Mouse (Mus musculus): Measurements from ENCODE around the gene Lmna.

DNA sequence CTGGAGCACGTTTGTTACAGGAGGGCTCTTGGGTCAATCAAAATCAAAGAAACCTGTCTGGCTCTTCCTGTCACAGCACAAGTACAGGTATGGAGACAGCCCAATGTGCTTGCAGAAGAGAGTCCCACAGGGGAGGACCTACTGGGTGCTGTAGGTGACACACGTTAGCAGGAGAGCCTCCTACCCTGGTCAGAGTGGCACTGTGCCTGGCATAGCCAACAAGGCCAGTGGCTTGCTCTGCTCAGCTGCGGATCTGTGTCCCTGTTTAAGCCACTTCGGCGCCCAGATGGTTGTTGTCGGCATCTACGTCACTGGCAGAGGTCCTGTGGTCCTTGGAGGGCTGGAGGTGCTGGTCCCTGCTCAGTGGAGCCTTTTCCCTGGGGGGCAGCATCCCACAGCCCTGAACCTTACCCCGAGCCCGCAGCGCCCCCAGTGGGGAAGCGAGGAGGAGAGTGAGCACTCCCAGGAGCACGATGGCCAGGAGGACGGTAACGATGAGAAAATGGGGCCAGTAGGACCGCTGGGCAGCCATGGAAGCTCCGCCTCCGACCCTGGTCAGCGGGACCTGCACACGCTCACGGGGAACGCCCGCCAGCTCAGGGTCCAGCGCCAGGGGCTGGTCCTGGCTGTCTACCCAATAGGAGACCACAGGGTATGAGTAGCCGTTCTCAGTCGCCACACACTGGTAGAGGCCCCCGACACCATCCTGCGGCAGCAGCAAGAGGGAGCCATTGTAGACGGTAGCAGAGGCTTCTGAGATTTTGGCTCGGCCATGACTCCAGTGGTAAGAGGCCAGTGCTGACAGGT lies 73.2 kb downstream of the Lmna start:
- peak; percentile 62 for TF ChIP-seq CTCF (IDR thresholded peaks at IDR 0.05; ENCODE audit: low read depth)
- no peak for TF ChIP-seq EP300 (optimal IDR thresholded peaks at IDR 0.05)

All from stomach, postnatal 0 days (tissue).